Mouse (Mus musculus): ENCODE data around the gene Hmx1. TPM values are rescaled to one million over a fixed set of nuclear protein-coding genes. Genes with fewer than 3 reads are reported as not detected.

Hmx1 gene
- not detected for polyA plus RNA-seq (2017; shearing (Covaris generic))

GRCm38 (mm10) chr5:35388491-35389111 lies at the start of gene Hmx1:
Gene Hmx1, plus strand, starts transcription at chr5:35389108.

Other genes starting within 250 kb of the Hmx1 start
- gene Adra2c, start 110.8 kb upstream of the Hmx1 start, polyA plus RNA-seq (2017; shearing (Covaris generic)), result not detected
- not detected for gene Cpz, start 136.6 kb downstream of the Hmx1 start, polyA plus RNA-seq (2017; shearing (Covaris generic))
- gene Trmt44, start 186.0 kb downstream of the Hmx1 start, polyA plus RNA-seq (2017; shearing (Covaris generic)), result 10.1 TPM
- 53.9 TPM for gene Acox3, start 193.9 kb downstream of the Hmx1 start, polyA plus RNA-seq (2017; shearing (Covaris generic))

All from CD4-positive, CD25-positive, alpha-beta regulatory T cell, adult 9 weeks (primary cell).